Mouse (Mus musculus): ENCODE data around the gene Fcgr4. TPM values are rescaled to one million over a fixed set of nuclear protein-coding genes. Genes with fewer than 3 reads are reported as not detected.
"Not testable (repeated sequence)": the region's sequence is repeated elsewhere in the genome, so short reads cannot be mapped to it uniquely, and the experiment has no call there.

Gene Fcgr4
- polyA plus RNA-seq, 1 experiment from 2014 or later: 0.62 TPM

DNA sequence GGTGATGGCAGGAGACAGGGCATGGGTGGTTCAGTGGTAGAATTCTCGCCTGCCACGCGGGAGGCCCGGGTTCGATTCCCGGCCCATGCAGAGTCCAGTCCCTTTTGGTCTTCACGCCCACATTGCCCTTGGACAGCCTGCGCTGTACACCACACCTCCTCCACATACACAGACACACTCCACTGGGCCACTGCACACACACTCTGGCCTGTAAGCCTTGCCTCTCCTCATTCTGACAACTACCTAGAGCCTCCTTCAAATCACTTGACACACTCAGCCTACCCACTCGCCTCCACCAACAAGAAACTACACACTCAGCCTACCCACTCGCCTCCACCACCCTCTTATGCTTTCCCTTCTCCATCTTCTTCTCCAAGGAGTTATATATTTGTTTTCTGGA, 55.6 kb downstream of the Fcgr4 start:
- H3K9ac ChIP-seq (ENCODE audit: low read depth, low read length); H3K9me3 ChIP-seq (ENCODE audit: control insufficient read depth, low read length); H3K4me2 ChIP-seq (replicated peaks; ENCODE audit: low read depth, low read length); H3K27ac ChIP-seq (ENCODE audit: low read depth, low read length); H3K36me3 ChIP-seq (ENCODE audit: control insufficient read depth, insufficient read depth, low read length); H3K4me3 ChIP-seq (ENCODE audit: low read depth, low read length); H3K4me1 ChIP-seq (replicated peaks; ENCODE audit: control insufficient read depth, insufficient read depth, low read length): not testable (repeated sequence)
- peak; percentile 39 for DNase-seq (ENCODE audit: low spot score)
- ATAC-seq (ENCODE audit: low FRiP score): peak; percentile 13
- peaks cover 22% of the 10 kb centered on the region for H3K27me3 ChIP-seq (ENCODE audit: control insufficient read depth, insufficient read depth, low read length)
- WGBS: 28% methylated on average over 4 of the region's 10 CpGs

- not testable (repeated sequence) for ATAC-seq (ENCODE audit: low FRiP score)
- WGBS: 43% methylated on average over 3 of the region's 5 CpGs
Observed at GRCm38 (mm10) chr1:171076176-171076575, 57.5 kb downstream of the Fcgr4 start.

GRCm38 (mm10) chr1:171077192-171077591, 58.5 kb downstream of the Fcgr4 start:
- WGBS: 43% methylated on average over 5 of the region's 5 CpGs

More at GRCm38 (mm10) chr1:171076176-171076575, 57.5 kb downstream of the Fcgr4 start:
- H3K4me3 ChIP-seq (ENCODE audit: low read depth, low read length); H3K9ac ChIP-seq (ENCODE audit: low read depth, low read length); H3K9me3 ChIP-seq (ENCODE audit: control insufficient read depth, low read length); H3K36me3 ChIP-seq (ENCODE audit: control insufficient read depth, insufficient read depth, low read length); H3K4me1 ChIP-seq (replicated peaks; ENCODE audit: control insufficient read depth, insufficient read depth, low read length); H3K4me2 ChIP-seq (replicated peaks; ENCODE audit: low read depth, low read length); DNase-seq (ENCODE audit: low spot score); H3K27ac ChIP-seq (ENCODE audit: low read depth, low read length): not testable (repeated sequence)
- peaks cover 17% of the 10 kb centered on the region for H3K27me3 ChIP-seq (ENCODE audit: control insufficient read depth, insufficient read depth, low read length)

DNA sequence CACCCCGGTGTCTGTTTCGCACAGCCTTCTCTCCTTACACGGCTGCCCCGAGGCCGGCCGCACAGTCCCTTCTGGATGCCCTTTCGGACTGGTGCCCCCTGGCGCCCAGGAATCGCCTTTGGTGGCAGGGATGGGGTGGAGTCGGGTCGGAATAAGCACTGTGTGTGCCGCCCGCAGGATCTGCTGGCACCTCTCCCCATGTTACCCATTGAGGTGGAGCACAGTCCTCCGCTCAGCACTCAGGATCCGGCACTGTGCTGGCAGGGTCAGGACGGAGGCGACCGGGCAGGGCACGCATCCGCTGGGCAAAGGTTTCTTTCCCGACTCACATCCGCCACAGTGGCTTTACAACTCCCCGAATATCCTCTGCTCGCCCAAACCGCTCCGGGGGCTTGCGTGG, 59.2 kb downstream of the Fcgr4 start:
- peak; percentile 22 for ATAC-seq (ENCODE audit: low FRiP score)
- not testable (repeated sequence) for H3K9ac ChIP-seq (ENCODE audit: low read depth, low read length); DNase-seq (ENCODE audit: low spot score); H3K27ac ChIP-seq (ENCODE audit: low read depth, low read length); H3K36me3 ChIP-seq (ENCODE audit: control insufficient read depth, insufficient read depth, low read length); H3K4me1 ChIP-seq (replicated peaks; ENCODE audit: control insufficient read depth, insufficient read depth, low read length); H3K9me3 ChIP-seq (ENCODE audit: control insufficient read depth, low read length)
- Histone ChIP-seq H3K4me3 (ENCODE audit: low read depth, low read length) (0 out of 2 replicates have a peak overlapping the region, but pooled peaks have one; percentile 19), H3K4me2 (replicated peaks; ENCODE audit: low read depth, low read length) (0 out of 2 replicates have a peak overlapping the region, but pooled peaks have one; percentile 11), H3K27me3 (ENCODE audit: control insufficient read depth, insufficient read depth, low read length) (peaks cover 20% of the 10 kb centered on the region)
- 8% methylated on average over 16 of the region's 27 CpGs for WGBS

More at GRCm38 (mm10) chr1:171077192-171077591, 58.5 kb downstream of the Fcgr4 start:
- not testable (repeated sequence) for H3K27ac ChIP-seq (ENCODE audit: low read depth, low read length); ATAC-seq (ENCODE audit: low FRiP score); DNase-seq (ENCODE audit: low spot score); H3K4me2 ChIP-seq (replicated peaks; ENCODE audit: low read depth, low read length); H3K36me3 ChIP-seq (ENCODE audit: control insufficient read depth, insufficient read depth, low read length); H3K9me3 ChIP-seq (ENCODE audit: control insufficient read depth, low read length); H3K4me3 ChIP-seq (ENCODE audit: low read depth, low read length); H3K9ac ChIP-seq (ENCODE audit: low read depth, low read length); H3K4me1 ChIP-seq (replicated peaks; ENCODE audit: control insufficient read depth, insufficient read depth, low read length)
- H3K27me3 ChIP-seq (ENCODE audit: control insufficient read depth, insufficient read depth, low read length): peaks cover 20% of the 10 kb centered on the region

DNA sequence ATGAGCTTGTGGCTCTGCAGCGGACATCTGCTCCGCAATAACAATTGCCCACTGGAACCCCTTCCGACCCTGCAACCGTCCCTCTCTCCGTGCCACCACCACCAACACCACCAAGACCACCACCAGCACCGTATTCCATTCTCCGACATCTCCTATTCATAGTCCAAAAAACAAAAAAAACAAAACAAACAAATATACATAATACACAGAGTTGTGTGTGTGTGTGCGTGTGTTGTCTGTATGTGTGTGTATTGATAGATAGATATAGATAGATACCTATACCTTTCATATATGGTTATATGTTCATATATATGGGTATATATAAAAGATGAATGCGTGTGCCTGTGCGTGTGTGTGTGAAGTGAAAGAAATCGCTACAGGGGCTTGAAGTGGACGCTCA, 59.7 kb downstream of the Fcgr4 start:
- not testable (repeated sequence) for H3K4me2 ChIP-seq (replicated peaks; ENCODE audit: low read depth, low read length)

DNA sequence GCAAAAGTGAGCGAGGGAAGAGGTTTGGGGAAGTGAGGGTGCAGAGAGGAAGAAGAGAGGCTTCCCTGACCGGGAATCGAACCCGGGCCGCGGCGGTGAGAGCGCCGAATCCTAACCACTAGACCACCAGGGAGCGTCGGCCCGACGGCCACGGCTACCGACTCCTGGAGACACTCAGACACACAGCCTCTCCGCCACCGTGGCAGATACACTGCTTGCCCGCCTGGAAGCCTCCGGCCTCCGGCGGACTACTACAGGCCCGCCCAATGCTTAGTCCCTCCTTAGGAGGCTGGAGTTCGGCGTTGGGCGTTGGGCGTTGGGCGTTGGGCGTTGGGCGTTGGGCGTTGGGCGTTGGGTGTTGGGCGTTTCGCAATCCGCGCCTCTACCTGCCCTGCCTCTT, 60.6 kb downstream of the Fcgr4 start:
- H3K9ac ChIP-seq (ENCODE audit: low read depth, low read length); DNase-seq (ENCODE audit: low spot score); H3K27ac ChIP-seq (ENCODE audit: low read depth, low read length); H3K4me1 ChIP-seq (replicated peaks; ENCODE audit: control insufficient read depth, insufficient read depth, low read length); H3K4me3 ChIP-seq (ENCODE audit: low read depth, low read length); H3K9me3 ChIP-seq (ENCODE audit: control insufficient read depth, low read length); H3K4me2 ChIP-seq (replicated peaks; ENCODE audit: low read depth, low read length); H3K36me3 ChIP-seq (ENCODE audit: control insufficient read depth, insufficient read depth, low read length): not testable (repeated sequence)
- 0% methylated on average over 1 of the region's 35 CpGs for WGBS
- peak; percentile 56 for ATAC-seq (ENCODE audit: low FRiP score)
- H3K27me3 ChIP-seq (ENCODE audit: control insufficient read depth, insufficient read depth, low read length): peaks cover 13% of the 10 kb centered on the region

More for the DNA sequence above, 59.7 kb downstream of the Fcgr4 start:
- H3K27me3 ChIP-seq (ENCODE audit: control insufficient read depth, insufficient read depth, low read length): peaks cover 20% of the 10 kb centered on the region
- ATAC-seq (ENCODE audit: low FRiP score); H3K9ac ChIP-seq (ENCODE audit: low read depth, low read length); H3K9me3 ChIP-seq (ENCODE audit: control insufficient read depth, low read length); H3K36me3 ChIP-seq (ENCODE audit: control insufficient read depth, insufficient read depth, low read length); H3K27ac ChIP-seq (ENCODE audit: low read depth, low read length); H3K4me1 ChIP-seq (replicated peaks; ENCODE audit: control insufficient read depth, insufficient read depth, low read length): not testable (repeated sequence)
- peak overlapping the region; percentile 12; the same call in 1 of the 2 replicates for H3K4me3 ChIP-seq (ENCODE audit: low read depth, low read length)
- 23% methylated on average over 12 of the region's 12 CpGs for WGBS
- peak; percentile 54 for DNase-seq (ENCODE audit: low spot score)

Other genes with a start within 250 kb of the Fcgr4 start
- 10.2 TPM in 2 replicates for gene Atf6, start 151.1 kb upstream of the Fcgr4 start, polyA plus RNA-seq (2014; fragmentation: Nextera tagmentation; extraction: Ambion mirVana)
- gene Gm26620, start 133.9 kb upstream of the Fcgr4 start, polyA plus RNA-seq (2014; fragmentation: Nextera tagmentation; extraction: Ambion mirVana): not detected in 2 replicates
- gene Dusp12, start 133.4 kb upstream of the Fcgr4 start, polyA plus RNA-seq (2014; fragmentation: Nextera tagmentation; extraction: Ambion mirVana): 33.2 and 36.6 TPM in 2 replicates
- gene Fcrlb, start 106.0 kb upstream of the Fcgr4 start, polyA plus RNA-seq (2014; fragmentation: Nextera tagmentation; extraction: Ambion mirVana): not detected in 2 replicates
- gene Fcrla, start 91.3 kb upstream of the Fcgr4 start, polyA plus RNA-seq (2014; fragmentation: Nextera tagmentation; extraction: Ambion mirVana): not detected in 2 replicates
- gene Fcgr2b, start 42.4 kb upstream of the Fcgr4 start, polyA plus RNA-seq (2014; fragmentation: Nextera tagmentation; extraction: Ambion mirVana): 0.12 and 0.28 TPM in 2 replicates
- 9.6 TPM in 2 replicates for gene Fcgr3, start 46.0 kb downstream of the Fcgr4 start, polyA plus RNA-seq (2014; fragmentation: Nextera tagmentation; extraction: Ambion mirVana)
- gene Cfap126, start 95.0 kb downstream of the Fcgr4 start, polyA plus RNA-seq (2014; fragmentation: Nextera tagmentation; extraction: Ambion mirVana): 8.7 and 10.5 TPM in 2 replicates
- gene Sdhc, start 131.7 kb downstream of the Fcgr4 start, polyA plus RNA-seq (2014; fragmentation: Nextera tagmentation; extraction: Ambion mirVana): 259 and 284 TPM in 2 replicates
- gene Mpz, start 131.8 kb downstream of the Fcgr4 start, polyA plus RNA-seq (2014; fragmentation: Nextera tagmentation; extraction: Ambion mirVana): 0.99 and 1.5 TPM in 2 replicates
- gene Pcp4l1, start 177.3 kb downstream of the Fcgr4 start, polyA plus RNA-seq (2014; fragmentation: Nextera tagmentation; extraction: Ambion mirVana): 31.4 and 33.4 TPM in 2 replicates
- gene Nr1i3, start 195.1 kb downstream of the Fcgr4 start, polyA plus RNA-seq (2014; fragmentation: Nextera tagmentation; extraction: Ambion mirVana): 0.17 and 0.25 TPM in 2 replicates
- 23.5 and 28.8 TPM in 2 replicates for gene Tomm40l, start 203.6 kb downstream of the Fcgr4 start, polyA plus RNA-seq (2014; fragmentation: Nextera tagmentation; extraction: Ambion mirVana)
- gene Apoa2, start 206.1 kb downstream of the Fcgr4 start, polyA plus RNA-seq (2014; fragmentation: Nextera tagmentation; extraction: Ambion mirVana): 3.1 and 5.0 TPM in 2 replicates
- 22.1 and 26.1 TPM in 2 replicates for gene Fcer1g, start 215.4 kb downstream of the Fcgr4 start, polyA plus RNA-seq (2014; fragmentation: Nextera tagmentation; extraction: Ambion mirVana)
- gene Adamts4, start 231.5 kb downstream of the Fcgr4 start, polyA plus RNA-seq (2014; fragmentation: Nextera tagmentation; extraction: Ambion mirVana): 4.6 and 5.4 TPM in 2 replicates
- gene Ndufs2, start 232.5 kb downstream of the Fcgr4 start, polyA plus RNA-seq (2014; fragmentation: Nextera tagmentation; extraction: Ambion mirVana): 259 and 263 TPM in 2 replicates

All from hindbrain, embryonic 11.5 days (tissue).